Mouse (Mus musculus) CH12.LX (cell line): ENCODE measurements around the gene Tbc1d2b.

Source experiments
- CTCF ChIP-seq, 2 experiments: IDR thresholded peaks in 1 of 2; conservative IDR thresholded peaks in 1 of 2; 2 replicates each; pipeline ENCODE4 v1.5.1; 2011 to 2012; ENCODE audit warnings: low read depth in 2 of 2, low read length in 2 of 2, improper control_type of control experiment in 1 of 2, inconsistent platforms in 1 of 2, mild to moderate bottlenecking in 1 of 2, moderate library complexity in 1 of 2
- MYC ChIP-seq: IDR thresholded peaks from 2 replicates; pipeline ENCODE4 v1.6.1; 2011; ENCODE audit warnings: low read depth, mild to moderate bottlenecking, improper control_type of control experiment, low read length
- POLR2A ChIP-seq: IDR thresholded peaks from 2 replicates; pipeline ENCODE4 v1.6.1; 2011; ENCODE audit warnings: low read depth, mild to moderate bottlenecking, improper control_type of control experiment, low read length
- RCOR1 ChIP-seq: conservative IDR thresholded peaks from 2 replicates; pipeline ENCODE4 v1.6.1; 2012; ENCODE audit warnings: low read depth, mild to moderate bottlenecking, inconsistent platforms, low read length, improper control_type of control experiment
- USF2 ChIP-seq: conservative IDR thresholded peaks from 2 replicates; pipeline ENCODE4 v1.6.1; 2011; ENCODE audit warnings: low read depth, low read length, improper control_type of control experiment

- TF ChIP-seq CTCF (conservative IDR thresholded peaks at IDR 0.05 in 1 of 2, IDR thresholded peaks at IDR 0.05 in 1 of 2; ENCODE audit: low read depth in 2 of 2, low read length in 2 of 2): no peak
- no peak for TF ChIP-seq RCOR1
- TF ChIP-seq USF2: no peak
- no peak for TF ChIP-seq MYC
- TF ChIP-seq POLR2A: no peak
Observed at GRCm38 (mm10) chr9:90272346-90272745, 1.7 kb upstream of the Tbc1d2b start.
